Mouse (Mus musculus) c-Kit-negative CD71-positive TER-119-positive erythroid progenitor cells, embryonic 14.5 days (primary cell): ENCODE results near the gene Olfr165.
"Not testable (repeated sequence)": the region's sequence is repeated elsewhere in the genome, so short reads cannot be mapped to it uniquely, and the experiment has no call there.

Experiments
- DNase-seq: peaks from one replicate; pipeline ENCODE4 v3.0.0-alpha.2; 2013; ENCODE audit warnings: low read depth, low spot score

Olfr165 gene

DNA sequence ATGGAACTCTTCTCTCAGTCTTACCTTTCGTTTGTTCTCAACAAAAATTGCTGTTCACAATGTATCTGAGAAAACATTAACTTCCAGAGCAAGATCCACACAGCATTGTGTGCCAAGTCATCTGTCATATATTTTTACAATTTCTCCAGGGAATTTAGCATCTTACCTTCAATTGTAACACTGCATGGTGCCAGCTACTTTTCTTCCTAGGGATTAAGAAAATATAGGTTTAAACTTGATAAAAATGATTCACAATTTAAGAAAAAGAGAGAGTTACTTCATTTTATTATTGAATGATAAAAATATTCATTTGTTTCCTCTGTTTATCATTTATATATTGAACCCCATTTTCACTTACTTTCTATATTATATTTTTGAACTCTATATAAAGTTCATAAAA lies at the start of gene Olfr165:
TSS of gene Olfr165 (minus strand) at position 101 of the 400 bp plus-strand sequence.
- no peak for DNase-seq

DNA sequence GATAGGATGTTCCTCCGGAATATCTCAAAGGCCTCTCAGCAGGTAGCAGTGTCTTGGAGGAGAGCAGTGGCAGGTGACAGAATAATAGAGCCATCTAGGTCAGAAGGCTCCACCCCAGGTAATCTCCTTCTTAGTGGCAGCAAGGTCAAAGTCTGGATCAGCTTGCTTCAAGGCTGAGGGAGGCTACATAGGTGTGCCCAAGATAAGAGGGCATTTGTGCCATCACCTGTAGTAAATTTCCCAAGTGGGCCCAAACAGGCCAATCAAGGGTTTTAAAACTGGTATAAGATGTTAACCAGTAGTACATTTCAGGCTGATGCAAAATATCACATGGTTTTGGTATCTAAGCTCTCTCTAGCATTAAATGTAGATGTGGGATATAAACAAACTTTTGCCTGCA lies 41.4 kb upstream of the Olfr165 start:
- DNase-seq = no peak

DNA sequence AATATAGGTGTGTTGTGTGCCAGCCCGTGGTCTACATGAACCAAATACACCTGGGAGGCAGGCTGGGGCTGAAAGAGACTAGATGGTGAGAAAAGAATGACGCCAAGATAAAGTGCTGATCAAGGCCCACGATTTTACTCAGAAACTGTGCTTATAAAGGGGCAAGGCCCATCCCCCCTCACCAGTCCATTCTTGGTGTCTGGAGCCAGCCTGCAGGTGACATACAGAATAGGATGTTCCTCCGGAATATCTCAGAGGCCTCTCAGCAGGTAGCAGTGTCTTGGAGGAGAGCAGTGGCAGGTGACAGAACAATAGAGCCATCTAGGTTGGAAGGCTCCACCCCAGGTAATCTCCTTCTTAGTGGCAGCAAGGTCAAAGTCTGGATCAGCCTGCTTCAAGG lies 35.8 kb upstream of the Olfr165 start:
- not testable (repeated sequence) for DNase-seq

DNA sequence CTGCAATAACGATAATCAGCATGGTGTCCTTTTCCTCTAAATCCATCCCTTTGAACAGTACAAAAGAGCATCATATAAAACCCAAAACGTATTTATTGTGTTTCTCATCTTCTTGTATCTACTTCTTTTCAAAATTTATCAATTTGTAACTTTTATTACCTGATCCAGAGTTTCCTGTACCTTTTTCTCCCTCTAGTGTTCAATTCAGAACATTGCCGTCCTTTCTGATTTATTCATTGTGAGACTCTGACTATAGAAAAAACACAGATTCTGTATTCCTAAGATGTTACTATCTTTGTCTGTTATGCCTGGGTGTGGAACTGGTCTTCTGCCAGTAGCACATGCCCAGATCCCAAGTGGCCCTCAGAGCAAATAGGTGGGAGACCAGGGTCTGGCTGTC lies 35.0 kb downstream of the Olfr165 start:
- DNase-seq = no peak
